8 mouse cellular contexts compared by ENCODE assay signal in genomic region chr8:95099009-95099408, GRCm38 (mm10). TPM values are rescaled to one million over a fixed set of nuclear protein-coding genes. Genes with fewer than 3 reads are reported as not detected.
A peak's percentile ranks its signal among the peaks of the same experiment; 100 is the strongest.
DNase-seq lines count a peak whose midpoint lies in the region; ATAC-seq and TF ChIP-seq lines count a peak whose summit lies in the region.
"Had no signal": no experiment of that assay in that cellular context is flagged by ENCODE, and none has a peak within 500 bp of the region (broad histone marks: within the 10 kb centered on the region; RNA-seq: fewer than 3 reads in every experiment).

No protein-coding gene starts in this region.

- 22% methylated on average over 5 of the region's 5 CpGs for WGBS in hindbrain, embryonic 15.5 days
- 25% methylated on average over 5 of the region's 5 CpGs for WGBS in midbrain, embryonic 12.5 days
- WGBS in small intestine, adult 2 months = 17% methylated on average over 5 of the region's 5 CpGs

- intact Hi-C loops in left cerebral cortex, adult 2 months (cut with DNase I) = loop anchor here (10.0 kb wide), 2 partner anchors 106 to 226 kb away; partner anchors contain the start of gene Kifc3

- no peaks in the 10 kb centered on the region for H3K4me1 ChIP-seq in hindbrain, embryonic 15.5 days (replicated peaks)
- H3K4me1 ChIP-seq in midbrain, embryonic 12.5 days = no peaks in the 10 kb centered on the region
- H3K4me1 ChIP-seq in small intestine, adult 2 months (ENCODE audit: control insufficient read depth, insufficient read depth, insufficient read length, low read length) = no peaks in the 10 kb centered on the region
- H3K4me1 ChIP-seq: limb, embryonic 15.5 days had no signal

- no peaks in the 10 kb centered on the region for H3K9me3 ChIP-seq in hindbrain, embryonic 15.5 days
- H3K9me3 ChIP-seq in midbrain, embryonic 12.5 days = no peaks in the 10 kb centered on the region
- H3K9me3 ChIP-seq: limb, embryonic 15.5 days had no signal

- H3K4me2 ChIP-seq in hindbrain, embryonic 15.5 days = no peak overlapping the region
- no peak overlapping the region for H3K4me2 ChIP-seq in midbrain, embryonic 12.5 days (replicated peaks)
- H3K4me2 ChIP-seq: limb, embryonic 15.5 days had no signal

- peaks cover 60% of the 10 kb centered on the region for H3K36me3 ChIP-seq in hindbrain, embryonic 15.5 days
- peaks cover 62% of the 10 kb centered on the region for H3K36me3 ChIP-seq in midbrain, embryonic 12.5 days
- peaks cover 27% of the 10 kb centered on the region for H3K36me3 ChIP-seq in small intestine, adult 2 months (ENCODE audit: control insufficient read depth, insufficient read depth, low read length)

- H3K9ac ChIP-seq in hindbrain, embryonic 15.5 days = no peak overlapping the region
- no peak overlapping the region for H3K9ac ChIP-seq in midbrain, embryonic 12.5 days (replicated peaks)
- H3K9ac ChIP-seq: limb, embryonic 15.5 days had no signal

- H3K27me3 ChIP-seq in hindbrain, embryonic 15.5 days = no peaks in the 10 kb centered on the region
- no peaks in the 10 kb centered on the region for H3K27me3 ChIP-seq in midbrain, embryonic 12.5 days
- no peaks in the 10 kb centered on the region for H3K27me3 ChIP-seq in small intestine, adult 2 months (ENCODE audit: control insufficient read depth, insufficient read depth, low read length)
- H3K27me3 ChIP-seq: limb, embryonic 15.5 days had no signal

- TF ChIP-seq CTCF in left cerebral cortex, adult 2 months (IDR thresholded peaks at IDR 0.05) = peak; percentile 99
- TF ChIP-seq CTCF in small intestine, adult 2 months (IDR thresholded peaks at IDR 0.05; ENCODE audit: extremely low read depth, insufficient read length, insufficient replicate concordance, low read depth, low read length) = peak; percentile 88

- TF ChIP-seq POLR2A in small intestine, adult 2 months (IDR thresholded peaks at IDR 0.05; ENCODE audit: low read depth, low read length) = no peak

- peak; percentile 75 for ATAC-seq in frontal cortex, adult (ENCODE audit: low TSS enrichment)
- peak; percentile 60; the same call in 1 of the 2 replicates for ATAC-seq in hindbrain, embryonic 15.5 days (ENCODE audit: low FRiP score, low read depth)
- peak; percentile 50; the same call in 1 of the 2 replicates for ATAC-seq in midbrain, embryonic 12.5 days (ENCODE audit: low FRiP score, low read depth)

- DNase-seq in R1 (ENCODE audit: low read depth, low spot score) = peak; percentile 56
- DNase-seq in cerebellum, adult 18-20 months = peak; percentile 70
- DNase-seq in left cerebral cortex, adult 2 months (ENCODE audit: extremely low spot score in 1 of 2, low spot score in 2 of 2) = peak; percentile 70 to 74

- H3K4me3 ChIP-seq in hindbrain, embryonic 15.5 days = no peak overlapping the region
- H3K4me3 ChIP-seq in left cerebral cortex, adult 2 months = no peak overlapping the region
- H3K4me3 ChIP-seq in midbrain, embryonic 12.5 days = no peak overlapping the region
- H3K4me3 ChIP-seq in small intestine, adult 2 months (ENCODE audit: low read depth, low read length) = no peak overlapping the region
- H3K4me3 ChIP-seq: limb, embryonic 15.5 days had no signal

- no peak overlapping the region for H3K27ac ChIP-seq in hindbrain, embryonic 15.5 days (replicated peaks)
- H3K27ac ChIP-seq in left cerebral cortex, adult 2 months = no peak overlapping the region
- H3K27ac ChIP-seq in midbrain, embryonic 12.5 days (replicated peaks) = no peak overlapping the region
- no peak overlapping the region for H3K27ac ChIP-seq in small intestine, adult 2 months (ENCODE audit: insufficient read depth, low read depth, low read length)
- H3K27ac ChIP-seq: limb, embryonic 15.5 days had no signal

RNA-seq across cellular contexts. Expression of gene Katnb1, which starts 18.0 kb away (rescaled TPM):
- 42.2 and 49.9 TPM in 2 replicates for polyA plus RNA-seq in hindbrain, embryonic 15.5 days (2015; fragmentation: Nextera tagmentation; extraction: Ambion mirVana)
- 10 to 100 TPM; 37.6 to 46.2 TPM for total RNA-seq in left cerebral cortex, adult 2 months (2021)
- polyA plus RNA-seq in midbrain, embryonic 12.5 days (2016; fragmentation: Nextera tagmentation; extraction: Ambion mirVana) = 35.6 and 40.8 TPM in 2 replicates
- 7.9 and 17.7 TPM in 2 replicates for polyA plus RNA-seq in small intestine, adult 2 months (2012; rRNA removed)

RNA-seq across cellular contexts. Expression of gene Drc7, which starts 44.1 kb away (rescaled TPM):
- polyA plus RNA-seq in hindbrain, embryonic 15.5 days (2015; fragmentation: Nextera tagmentation; extraction: Ambion mirVana) = 2.1 and 2.4 TPM in 2 replicates
- 1 to 10 TPM in 1 of 2 experiments, under 1 TPM in 1; 0.75 to 1.1 TPM for total RNA-seq in left cerebral cortex, adult 2 months (2021)
- 0.21 TPM in 1 of 2 replicates, not detected in the other for polyA plus RNA-seq in midbrain, embryonic 12.5 days (2016; fragmentation: Nextera tagmentation; extraction: Ambion mirVana)
- polyA plus RNA-seq in small intestine, adult 2 months (2012; rRNA removed) = not detected in 2 replicates
